Mouse (Mus musculus) brain, embryonic 18.5 days (tissue): Measurements from ENCODE around the gene Mia2.
"Not testable (repeated sequence)": the region's sequence is repeated elsewhere in the genome, so short reads cannot be mapped to it uniquely, and the experiment has no call there.

ENCODE experiments used
- DNase-seq: peaks from one replicate; pipeline ENCODE4 v3.0.0-alpha.2; 2012; ENCODE audit warnings: low read depth, low spot score

Gene Mia2

DNA sequence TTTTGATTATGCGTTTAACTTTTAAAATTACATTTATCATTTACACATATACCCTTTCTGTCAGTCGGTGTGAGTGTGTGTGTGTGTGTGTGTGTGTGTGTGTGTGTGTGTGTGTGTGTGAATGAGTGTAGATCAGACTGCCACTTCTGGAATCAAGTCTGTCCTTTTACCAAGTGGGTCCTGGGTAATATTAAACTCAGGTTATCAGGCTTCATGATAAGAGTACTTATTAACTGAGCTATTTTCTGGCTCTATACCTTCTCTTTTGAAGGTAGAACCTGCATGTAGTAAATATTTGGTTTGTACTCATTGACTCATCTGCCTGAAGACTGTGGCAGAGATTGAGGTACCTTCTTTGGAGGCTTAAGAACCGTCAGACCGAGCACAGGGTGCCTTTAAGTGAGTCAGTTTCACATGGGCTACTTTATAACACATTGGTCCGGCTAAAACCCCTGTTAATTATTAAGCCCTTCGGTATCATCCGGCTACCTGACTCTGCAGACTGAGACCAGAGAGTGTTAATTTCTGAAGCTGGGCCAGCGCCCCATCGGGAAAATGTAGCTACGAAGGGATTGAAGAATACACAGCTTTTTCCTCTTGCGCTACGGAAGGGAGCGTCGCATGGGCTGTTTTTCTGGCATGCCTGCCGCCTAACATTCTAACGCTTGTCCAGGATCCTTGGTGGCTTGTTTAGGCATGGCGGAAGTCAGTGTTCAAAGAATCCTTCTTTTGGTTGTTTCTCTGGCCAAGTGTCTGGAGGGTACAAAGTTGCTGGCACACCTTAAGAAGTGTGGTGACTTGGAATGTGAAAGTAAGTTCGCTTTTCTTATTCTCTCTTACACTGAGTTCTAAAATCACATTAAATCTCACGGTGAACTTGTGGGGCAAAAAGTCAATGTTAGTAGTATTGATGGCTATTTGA, at the start of gene Mia2:
Mia2 (plus strand) TSS at position 696 of the 922 bp plus-strand sequence.
- DNase-seq, result no peak

DNA sequence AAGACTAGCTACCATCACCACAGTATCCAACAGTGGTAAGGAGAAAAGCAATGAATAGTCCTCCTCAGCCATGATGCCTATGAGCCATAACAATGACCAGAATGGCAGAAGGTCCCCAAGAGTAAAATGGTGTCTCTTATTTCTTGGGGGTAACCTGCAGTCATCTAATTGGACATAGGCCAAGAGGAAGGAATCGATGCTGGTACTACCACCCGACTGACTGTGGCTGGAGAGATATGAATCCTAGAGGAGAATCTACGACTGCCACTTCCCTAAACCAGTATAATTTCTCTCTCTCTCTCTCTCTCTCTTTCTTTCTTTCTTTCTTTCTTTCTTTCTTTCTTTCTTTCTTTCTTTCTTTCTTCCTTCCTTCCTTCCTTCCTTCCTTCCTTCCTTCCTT, 43.1 kb upstream of the Mia2 start:
- no peak for DNase-seq

DNA sequence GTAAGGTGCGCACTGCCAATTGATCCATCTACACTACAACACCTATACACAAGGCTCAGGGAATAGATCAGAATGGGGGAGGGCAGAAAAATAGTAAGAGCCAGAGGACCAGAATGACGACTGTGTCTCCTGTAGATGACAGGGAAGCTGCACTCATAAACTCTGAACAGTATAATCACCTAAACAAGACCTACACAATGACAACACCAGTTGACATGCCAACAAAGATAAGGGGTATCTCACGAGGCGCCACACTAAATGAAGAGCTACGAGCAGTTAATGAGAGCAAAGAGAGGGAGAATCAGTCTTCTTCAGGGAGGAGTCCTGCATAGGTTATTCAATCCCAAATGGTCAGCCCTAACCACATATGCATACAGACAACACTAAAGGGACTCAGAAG, 42.4 kb upstream of the Mia2 start:
- DNase-seq, result no peak

DNA sequence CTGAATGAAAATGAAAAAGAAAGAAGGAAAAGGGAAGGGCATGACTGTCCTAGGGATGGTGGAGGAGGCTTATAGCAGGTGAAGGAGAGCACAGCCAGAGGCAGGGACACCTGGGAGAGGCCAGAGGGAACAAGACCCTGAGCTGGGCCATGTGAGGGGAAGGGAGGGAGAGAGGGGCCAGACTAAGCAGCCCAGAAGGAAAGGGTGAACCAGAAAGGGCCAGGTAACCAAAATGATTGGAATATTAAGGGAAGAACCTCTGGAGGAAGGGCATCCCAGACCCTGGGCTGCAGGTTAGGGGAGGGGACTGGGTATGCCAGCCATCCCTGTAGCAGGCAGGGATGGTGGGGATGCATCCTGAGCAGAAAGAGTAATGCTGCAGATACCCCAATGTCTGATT, 41.6 kb upstream of the Mia2 start:
- no peak for DNase-seq

DNA sequence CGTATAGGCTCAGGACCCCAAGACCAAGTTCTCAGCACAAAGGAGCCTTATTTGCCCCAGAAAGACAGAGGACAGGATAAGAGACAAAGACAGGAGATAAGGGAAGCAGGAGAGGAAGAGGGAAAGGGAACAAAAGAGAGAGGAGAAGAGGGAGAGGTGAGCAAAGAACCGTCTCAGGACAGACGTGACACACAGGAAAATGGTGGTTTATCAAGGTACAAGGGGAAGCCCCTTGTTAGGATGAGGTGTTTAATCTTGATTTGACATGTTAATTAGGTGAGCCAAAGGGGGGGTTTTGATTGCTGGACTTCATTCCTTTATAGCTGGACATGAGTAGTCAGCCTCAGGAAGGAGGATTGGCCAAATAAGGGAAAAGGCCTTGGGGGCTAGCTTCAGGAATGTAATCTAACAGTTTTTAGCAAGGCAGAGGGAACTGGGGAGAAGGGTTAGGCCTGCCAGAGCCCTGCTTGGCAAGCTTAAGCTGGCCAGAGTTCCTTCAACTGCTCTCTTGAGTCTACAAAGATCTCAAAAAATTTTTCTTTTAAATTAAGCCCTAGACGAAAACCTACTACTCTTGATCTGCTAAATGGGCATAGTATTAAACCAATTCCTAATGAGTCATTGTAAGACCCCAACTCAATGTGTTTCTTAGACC, 40.3 kb upstream of the Mia2 start:
- no peak for DNase-seq

DNA sequence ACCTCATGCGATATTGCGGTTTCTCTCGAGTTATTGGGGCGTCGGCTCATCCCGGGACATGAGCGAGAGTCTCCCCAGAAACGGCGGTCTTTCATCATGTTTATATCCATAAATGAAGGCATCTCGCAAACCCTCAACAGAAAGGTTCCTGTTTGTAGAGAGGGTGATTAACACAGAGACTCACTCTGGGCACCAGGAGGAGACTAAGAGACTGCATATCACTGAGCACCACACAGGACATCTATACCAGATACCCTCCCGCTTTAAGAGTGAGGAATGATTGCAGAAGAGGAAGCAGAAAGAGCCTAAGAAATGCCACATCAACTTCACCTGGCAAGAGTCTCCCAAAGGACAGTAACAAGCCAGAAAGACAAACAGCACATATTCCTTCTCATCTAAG, 39.4 kb upstream of the Mia2 start:
- no peak for DNase-seq

DNA sequence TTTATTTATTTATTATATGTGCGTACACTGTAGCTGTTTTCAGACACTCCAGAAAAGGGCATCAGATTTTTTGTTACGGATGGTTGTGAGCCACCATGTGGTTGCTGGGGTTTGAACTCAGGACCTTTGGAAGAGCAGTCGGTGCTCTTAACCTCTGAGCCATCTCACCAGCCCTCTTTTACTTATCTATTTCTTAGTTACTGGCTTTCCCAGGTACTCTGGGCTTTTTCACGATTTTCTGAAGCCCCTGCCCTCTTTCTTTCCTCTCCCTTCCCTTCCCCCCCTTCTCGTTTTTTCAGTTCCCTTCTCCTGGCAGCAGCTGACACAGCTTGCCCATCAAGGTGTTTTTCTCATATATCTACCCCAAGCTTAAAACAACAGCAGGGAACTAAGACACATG, 37.4 kb upstream of the Mia2 start:
- not testable (repeated sequence) for DNase-seq

DNA sequence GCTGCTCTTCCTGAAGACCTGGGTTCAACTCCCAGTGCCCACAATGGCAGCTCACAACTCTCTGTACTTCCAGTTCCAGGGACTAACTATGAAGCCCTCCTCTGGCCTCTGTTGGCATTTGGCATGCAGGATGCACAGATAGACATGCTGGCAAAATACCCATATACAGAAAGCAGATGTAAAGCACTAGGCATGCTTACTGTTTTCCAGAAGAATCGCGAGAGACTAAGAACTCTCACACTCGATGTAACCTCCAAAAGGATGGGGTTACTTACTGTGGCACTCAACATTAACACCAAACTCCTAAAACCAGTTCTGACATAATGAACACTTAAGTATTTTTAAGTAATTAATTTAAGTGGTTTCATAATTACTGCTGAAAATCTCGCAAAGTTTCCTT, 35.3 kb upstream of the Mia2 start:
- DNase-seq, result no peak

DNA sequence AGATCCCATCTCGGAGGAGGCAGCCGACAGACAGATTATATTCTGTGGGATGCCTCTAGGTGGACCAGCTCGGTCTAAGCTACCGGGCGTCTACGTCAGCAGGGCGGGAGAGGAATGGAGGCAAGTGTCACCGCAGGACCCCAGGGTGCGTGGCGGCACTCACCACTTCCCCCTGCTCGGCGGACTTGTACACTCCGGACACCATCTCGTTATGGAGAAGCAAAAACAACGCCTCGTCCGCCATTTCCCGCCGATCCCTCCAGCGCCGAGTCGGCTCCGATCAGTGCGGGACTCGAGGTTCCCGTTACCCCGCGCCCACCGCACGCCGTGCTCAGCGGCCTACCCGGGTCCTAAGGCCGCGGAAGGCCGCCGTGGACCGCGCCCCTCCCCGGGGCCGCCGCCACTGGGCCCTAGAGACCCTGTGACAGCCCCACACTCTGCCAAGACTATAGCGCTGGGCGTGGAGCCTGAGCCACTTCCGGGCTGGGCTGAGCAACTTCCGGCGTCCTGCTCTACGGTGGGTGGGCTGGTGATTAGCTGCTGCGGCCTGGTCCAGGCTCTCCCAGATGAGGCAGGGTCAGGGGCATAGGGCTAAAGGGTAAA, 34.5 kb upstream of the Mia2 start, which contains the start of gene Trappc6b:
Trappc6b (minus strand) TSS at position 480 of the 603 bp plus-strand sequence.
- peak; percentile 52 for DNase-seq

DNA sequence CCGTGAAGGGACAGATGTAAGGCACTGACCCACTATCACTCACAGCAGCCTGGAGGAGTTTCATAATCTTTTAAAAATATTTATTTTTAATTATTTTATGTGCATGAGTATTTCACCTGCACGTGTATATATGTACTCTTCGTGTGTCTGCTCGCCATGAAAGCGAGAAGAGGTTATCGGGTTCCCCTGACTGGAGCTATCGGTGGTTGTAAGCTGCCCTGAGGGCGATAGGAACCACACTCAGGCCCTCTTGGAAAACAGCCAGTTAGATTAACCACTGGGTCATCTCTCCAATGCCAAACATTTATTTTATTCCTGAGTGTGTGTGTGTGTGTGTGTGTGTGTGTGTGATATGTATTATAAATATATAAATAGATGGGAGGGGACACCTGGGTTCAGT, 30.8 kb upstream of the Mia2 start:
- no peak for DNase-seq

DNA sequence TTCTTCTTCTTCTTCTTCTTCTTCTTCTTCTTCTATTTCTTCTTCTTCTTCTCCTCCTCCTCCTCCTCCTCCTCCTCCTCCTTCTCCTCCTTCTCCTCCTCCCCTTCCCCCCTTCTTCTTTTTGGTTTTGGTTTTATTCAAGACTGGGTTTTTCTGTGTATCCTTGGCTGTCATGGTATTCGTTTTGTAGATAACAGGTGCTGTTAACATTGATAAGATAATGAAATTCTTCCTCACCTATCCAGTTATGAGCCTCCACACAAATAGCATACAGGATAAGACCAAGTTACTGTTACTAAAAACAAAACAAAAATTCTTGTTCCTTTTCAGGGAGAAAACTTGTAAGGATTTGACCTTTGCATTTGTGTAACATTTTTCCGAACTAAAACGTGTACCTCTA, 29.8 kb upstream of the Mia2 start:
- DNase-seq, result no peak

DNA sequence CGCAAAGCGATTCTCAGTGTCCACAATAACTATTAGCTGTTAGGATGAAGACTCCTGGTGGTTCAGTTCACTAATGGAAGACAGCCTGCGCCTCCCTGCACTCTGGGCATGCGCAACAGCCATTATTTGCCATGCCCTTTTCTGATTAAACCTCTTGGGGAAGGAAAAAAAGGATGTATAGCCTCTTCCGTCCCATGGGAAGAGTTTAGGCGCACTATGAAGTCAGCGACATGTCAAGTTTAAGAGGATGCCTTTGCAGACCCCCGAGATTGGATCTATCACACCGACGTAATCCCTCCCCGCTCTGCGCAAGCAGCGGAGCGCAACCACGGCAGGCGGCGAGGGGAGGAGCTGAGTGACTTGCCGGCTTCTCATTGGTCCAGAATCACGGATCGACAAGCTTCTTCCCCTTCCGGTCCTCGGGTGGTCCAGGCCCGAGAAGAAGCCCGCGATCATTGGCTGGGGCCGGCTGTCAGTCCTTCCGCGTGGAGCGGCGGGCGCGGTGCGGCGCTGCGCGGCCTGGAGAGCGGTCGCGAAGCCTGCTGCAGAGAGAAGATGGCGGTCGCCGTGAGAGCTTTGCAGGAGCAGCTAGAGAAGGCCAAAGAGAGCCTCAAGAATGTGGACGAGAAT, 29.0 kb upstream of the Mia2 start, which contains the start of gene Pnn:
Pnn (plus strand) TSS at position 437 of the 630 bp plus-strand sequence.
- DNase-seq, result peak; percentile 97

DNA sequence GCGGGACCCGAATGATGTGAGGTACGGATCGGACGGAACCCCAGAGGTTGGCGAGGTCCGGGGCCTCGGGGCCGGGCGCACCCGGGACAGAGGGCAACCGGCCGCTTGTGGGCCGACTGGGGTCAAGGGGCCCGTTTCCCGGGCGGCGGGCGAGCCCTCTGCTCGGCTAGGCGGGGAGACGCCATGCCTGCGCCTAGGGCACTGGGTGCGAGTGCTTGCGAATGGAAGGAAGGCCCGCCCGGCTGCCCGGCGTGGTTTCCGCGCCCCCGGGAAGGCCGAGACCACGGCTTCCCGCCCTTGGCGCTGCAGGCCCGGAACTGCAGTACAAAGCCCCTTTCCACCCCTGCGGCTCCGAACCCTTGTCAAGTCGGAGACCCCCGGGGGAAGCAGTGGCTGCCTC, 28.5 kb upstream of the Mia2 start:
- no peak for DNase-seq

DNA sequence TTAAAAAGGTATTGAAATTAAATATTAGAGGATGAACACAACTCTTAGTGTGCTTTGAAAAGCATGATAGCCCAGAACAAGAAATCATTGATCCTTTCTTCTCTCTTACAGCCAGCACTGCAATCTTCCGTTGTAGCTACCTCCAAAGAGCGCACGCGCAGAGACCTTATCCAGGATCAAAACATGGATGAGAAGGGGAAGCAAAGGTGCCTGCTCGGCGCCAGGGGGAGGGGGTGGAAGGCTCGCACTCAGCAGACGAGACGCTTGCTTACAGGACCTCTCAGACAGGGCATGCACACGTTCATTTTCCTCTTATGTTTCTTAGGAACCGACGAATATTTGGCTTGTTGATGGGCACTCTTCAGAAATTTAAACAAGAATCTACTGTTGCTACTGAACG, 26.8 kb upstream of the Mia2 start:
- no peak for DNase-seq

DNA sequence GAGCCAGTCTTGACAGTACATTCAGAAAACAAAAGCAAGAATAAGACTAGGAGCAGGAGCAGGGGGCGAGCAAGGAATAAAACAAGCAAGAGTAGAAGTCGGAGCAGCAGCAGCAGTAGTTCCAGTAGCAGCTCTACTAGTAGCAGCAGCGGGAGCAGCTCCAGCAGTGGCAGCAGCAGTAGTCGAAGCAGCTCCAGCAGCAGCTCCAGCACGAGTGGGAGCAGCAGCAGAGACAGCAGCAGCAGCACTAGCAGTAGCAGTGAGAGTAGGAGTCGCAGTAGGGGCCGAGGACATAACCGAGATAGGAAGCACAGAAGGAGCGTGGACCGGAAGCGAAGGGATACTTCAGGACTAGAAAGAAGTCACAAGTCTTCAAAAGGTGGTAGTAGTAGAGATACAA, 23.3 kb upstream of the Mia2 start:
- DNase-seq, result no peak

DNA sequence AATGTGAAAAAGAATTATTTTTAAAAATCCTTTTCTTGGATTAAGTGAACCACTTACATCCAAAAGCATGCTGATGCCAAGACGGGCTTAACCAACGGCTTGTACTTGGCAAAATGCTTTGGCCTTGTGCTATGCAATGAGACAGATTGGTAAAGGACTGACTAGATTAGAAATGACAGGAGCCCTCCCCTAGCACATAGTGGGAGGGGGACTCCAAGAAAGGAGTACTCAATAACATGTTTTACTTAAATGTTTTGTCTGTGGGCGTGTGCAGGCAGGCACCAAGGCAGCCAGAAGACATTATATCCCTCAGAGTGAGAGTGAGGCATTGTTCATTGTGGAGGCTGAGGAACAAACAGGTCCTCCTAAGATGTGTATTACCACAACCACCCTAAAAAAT, 21.5 kb upstream of the Mia2 start:
- DNase-seq, result no peak

DNA sequence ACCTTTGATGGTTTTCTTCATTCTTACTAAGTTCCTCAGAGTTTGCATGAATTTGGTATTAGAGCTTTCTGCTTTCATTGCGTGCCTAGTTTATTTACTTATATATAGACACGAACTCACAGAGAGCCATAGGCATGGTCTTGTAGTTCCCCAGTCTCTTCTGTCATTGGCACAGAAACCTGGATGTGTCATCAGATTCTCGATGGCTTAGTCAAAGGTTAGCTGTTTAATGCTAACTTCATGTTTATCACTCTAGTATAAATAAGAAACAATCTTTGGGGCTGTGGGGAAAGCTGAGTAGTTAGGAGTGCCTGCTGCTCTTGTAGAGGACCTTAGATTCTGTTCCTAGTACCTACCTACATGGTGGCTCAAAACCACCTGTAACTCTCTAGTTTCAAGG, 18.6 kb upstream of the Mia2 start:
- no peak for DNase-seq

DNA sequence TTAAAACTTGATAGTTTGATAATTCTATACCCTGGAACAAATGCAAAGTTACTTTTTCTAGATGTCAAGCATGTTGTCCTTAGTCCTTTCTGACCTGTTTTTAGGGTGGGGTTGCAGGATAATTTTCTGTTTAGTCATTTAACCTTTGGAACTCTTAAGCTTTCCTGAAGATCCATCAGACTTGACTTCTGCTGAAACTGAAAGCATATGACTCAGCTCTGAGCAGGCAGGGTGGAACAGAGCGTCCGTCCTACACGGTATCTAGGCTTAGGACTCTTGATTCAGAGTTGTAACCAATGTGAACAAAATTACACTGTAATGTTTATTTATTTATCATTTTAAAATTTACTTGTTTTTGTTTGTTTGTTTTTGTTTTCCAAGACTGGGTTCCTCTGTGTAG, 17.7 kb upstream of the Mia2 start:
- DNase-seq, result no peak

DNA sequence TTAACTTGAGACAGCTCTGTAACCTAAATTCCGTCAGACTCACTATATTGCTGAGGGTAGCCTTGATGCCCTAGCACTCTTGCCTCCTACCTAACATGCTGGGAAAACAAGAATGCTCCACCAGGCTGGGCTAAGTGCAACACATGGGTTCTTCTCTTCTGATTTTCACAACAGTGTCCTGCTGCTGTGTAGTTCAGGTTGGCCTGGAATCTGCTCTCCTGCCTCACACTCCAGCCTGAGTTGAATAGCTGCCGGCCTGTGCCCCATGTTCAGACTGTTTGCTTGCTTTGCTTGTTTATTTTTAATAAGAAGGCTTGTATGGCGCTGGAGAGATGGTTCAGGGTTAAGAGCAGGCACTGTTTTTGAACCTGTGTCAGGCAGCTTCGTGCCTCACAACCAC, 15.1 kb upstream of the Mia2 start:
- no peak for DNase-seq

DNA sequence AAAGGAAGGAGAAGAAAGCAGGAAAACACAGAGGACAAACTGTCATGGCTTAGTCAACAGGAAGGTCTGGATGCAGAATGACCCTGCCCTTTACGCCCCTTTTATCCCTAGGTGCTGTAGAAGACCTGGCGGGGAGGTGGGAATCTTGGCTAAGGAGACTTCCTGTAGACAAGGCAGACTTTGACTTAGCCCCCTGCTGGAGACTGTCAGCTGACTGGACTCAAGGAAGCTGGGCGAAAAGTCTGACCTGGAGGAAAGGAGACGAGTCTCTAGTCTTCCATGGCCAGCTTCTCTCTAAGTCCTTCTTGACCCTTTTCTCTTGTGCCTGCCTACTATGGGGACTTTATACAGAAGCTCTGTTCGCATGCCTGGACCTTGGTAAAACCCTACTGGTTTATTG, 11.2 kb upstream of the Mia2 start:
- DNase-seq, result no peak

DNA sequence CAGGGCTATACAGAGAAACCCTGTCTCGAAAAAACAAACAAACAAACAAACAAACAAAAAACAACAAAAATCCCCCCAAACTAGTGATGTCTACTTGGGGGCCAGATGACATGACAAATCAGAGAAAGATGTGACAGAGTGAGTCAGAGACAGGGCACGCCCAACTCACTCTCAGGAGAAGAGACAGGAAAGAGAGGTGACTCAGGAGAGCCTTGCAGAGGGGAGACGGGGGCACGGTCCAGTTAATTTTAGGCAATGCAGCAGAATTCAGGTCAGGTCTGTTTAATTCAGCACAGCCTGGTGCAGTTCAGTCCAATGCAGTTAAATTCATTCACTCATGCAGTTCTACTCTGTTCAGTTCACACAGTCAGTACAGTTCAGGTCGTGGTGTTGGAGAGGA, 9.4 kb upstream of the Mia2 start:
- DNase-seq, result no peak

DNA sequence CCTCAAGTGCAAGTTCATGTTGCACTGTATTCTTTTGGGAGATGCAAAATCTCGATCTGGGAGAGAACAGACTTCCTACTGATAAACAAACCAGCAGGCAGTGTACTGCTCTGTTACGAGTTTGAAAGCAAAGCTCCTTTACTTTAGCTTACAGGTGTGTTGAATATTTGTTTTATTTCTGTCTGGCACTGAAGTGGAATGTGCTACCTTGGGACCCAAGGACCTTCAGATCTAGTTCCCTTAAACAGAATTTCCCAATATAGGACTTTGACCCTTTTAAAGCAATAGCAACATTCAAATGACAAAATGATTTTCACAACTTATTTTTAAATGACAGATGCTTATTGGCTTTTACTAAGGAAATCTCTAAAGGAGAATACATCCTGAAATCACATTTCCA, 2.1 kb upstream of the Mia2 start:
- DNase-seq, result no peak
